Mouse (Mus musculus) cerebellum, adult 2 months (tissue): ENCODE measurements around the gene Pomp.

Experiments
- CTCF ChIP-seq: fragments of 200-500 bp; IDR thresholded peaks from 2 replicates; pipeline ENCODE4 v1.5.1; 2011; ENCODE audit warnings: low read depth, mild to moderate bottlenecking, control low read depth, low read length, moderate library complexity, borderline replicate concordance; ENCODE audit not compliant: insufficient read depth
- POLR2A ChIP-seq: fragments of 200-500 bp; IDR thresholded peaks from 2 replicates; pipeline ENCODE4 v1.6.1; 2011; ENCODE audit warnings: low read length, control low read depth, borderline replicate concordance; ENCODE audit not compliant: insufficient read depth

DNA sequence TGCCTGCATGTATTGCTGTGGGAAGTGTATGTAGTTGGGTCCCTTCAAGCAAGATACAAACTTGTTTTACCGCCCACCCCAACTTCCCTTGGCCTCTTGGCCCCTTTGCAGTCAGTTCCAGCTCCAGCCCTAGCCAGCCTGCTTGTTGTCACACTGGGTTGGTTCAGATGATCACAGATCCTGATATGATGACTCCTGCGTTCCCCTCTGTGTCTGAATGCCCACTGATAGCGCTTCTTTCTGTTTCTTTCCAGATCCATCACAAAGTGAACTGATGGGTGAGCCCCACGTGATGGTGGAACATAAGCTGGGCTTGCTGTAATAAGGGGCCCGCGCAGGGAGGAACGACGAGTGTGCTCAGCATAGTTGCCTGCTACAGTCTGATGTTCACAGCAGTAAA lies 14.9 kb downstream of the Pomp start:
- no peak for TF ChIP-seq POLR2A
- no peak for TF ChIP-seq CTCF
